Mouse (Mus musculus) neural tube, postnatal 0 days (tissue): ENCODE data around the gene Eloa. TPM values are rescaled to one million over a fixed set of nuclear protein-coding genes. Genes with fewer than 3 reads are reported as not detected.

Experiments
- polyA plus RNA-seq: library from polyadenylated mRNA; unstranded; fragments of >200 nt; fragmentation: Nextera tagmentation; extraction: Ambion mirVana; gene quantifications from 2 replicates; pipeline ENCODE4 v1.2.1, GENCODE M21; 2015

Gene Eloa
- 17.7 and 19.3 TPM in 2 replicates for polyA plus RNA-seq

DNA sequence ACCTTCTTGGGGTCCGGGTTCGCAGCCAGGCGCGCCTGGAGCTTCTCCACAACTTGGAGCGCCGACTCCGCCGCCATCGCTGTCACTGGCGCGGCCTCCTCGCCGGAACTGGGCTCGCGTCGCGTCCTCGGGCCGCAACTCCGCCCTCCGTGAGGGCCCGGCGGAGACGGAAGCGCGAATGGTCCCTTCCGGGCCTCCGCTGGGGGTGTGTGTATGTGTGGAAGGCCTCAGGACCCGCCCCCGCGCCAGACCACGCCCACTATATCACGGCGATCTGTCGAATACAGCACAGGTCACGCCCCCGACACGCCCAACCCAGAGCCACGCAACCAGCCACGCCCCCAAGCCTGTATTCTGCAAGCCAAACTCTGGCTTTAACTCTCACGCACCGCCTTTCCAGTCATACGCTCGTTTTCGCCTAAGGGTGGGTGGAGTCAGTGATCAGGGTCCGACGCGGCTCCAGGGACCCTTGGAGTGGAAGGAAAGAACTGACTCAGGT lies at the start of gene Eloa:
TSS of gene Eloa (minus strand) at position 215 of the 499 bp plus-strand sequence.

DNA sequence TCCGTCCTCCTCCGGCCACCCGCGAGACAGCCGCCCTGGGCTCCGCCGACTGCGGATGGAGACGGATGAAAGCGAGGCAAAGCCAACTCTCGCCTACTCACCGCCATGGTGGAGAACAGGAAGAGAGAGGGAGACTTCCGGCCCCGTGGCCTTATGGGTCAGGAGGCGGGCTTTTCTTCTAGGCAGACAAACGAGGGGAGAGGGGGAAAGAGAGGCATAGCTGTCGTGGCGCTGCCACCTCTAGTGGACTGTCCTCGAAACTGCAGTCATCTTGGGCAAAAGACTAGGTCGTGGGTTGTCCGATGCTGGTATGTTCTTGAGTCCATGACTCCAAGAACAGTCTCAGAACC lies 31.7 kb upstream of the Eloa start, which contains the start of gene Rpl11:
TSS of gene Rpl11 (minus strand) at position 182 of the 350 bp plus-strand sequence.

DNA sequence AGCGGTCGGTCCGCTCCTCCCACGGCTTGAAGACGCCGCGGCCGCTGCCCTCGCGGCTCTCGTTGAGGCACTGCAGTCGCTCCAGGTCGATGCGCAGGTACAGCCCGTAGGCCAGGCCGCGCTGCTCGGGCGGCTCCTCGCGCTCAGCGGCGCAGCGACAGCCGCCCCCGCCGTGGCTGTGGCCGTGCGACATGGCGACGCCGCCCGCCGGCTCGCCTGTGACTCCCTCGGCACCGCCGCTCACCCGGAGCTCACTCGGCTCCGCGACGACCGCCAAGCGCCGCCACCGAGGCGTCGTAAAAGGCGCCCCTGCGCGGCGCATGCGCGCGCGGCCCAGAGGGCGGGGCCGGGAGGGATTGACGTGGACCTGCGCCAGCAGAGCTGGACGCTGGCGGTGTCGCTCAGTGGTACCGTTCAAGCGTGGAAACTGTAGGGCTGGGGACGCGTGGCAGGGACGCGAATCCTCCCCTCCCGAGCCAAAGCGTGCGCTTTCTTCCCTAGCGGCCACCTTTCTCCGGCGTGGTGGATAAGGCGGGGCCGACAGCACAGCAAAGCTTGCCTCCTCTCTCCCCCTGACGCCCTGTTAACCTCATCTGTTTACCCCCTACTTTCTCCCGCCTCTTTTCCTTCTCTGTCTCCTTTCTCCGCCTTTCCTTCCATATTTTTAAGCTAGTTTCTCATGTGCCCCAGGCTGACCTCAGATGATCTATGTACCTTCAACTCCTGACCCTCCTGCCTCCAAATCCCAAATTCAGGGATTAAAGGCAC lies 34.4 kb downstream of the Eloa start, which contains the start of gene Pithd1:
TSS of gene Pithd1 (minus strand) at position 322 of the 768 bp plus-strand sequence.

DNA sequence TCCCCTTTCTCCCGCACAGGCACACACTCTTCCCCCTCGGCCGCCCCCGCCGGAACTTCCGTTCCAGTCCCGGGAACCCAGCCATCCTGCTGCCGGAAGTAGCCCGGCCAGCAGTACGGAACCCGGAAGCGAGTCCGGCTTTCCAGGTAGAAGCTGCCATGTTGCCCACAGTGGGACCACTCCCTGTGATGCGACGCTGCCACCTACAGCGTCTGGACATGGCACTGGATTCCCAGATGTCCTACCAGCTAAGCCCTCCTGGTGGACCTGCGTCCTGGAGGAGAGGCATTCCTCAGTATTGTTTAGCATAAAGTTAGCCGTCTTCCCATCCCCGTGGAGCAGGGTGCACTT lies 49.0 kb downstream of the Eloa start, which contains the start of gene Lypla2:
TSS of gene Lypla2 (minus strand) at position 71 of the 351 bp plus-strand sequence.

DNA sequence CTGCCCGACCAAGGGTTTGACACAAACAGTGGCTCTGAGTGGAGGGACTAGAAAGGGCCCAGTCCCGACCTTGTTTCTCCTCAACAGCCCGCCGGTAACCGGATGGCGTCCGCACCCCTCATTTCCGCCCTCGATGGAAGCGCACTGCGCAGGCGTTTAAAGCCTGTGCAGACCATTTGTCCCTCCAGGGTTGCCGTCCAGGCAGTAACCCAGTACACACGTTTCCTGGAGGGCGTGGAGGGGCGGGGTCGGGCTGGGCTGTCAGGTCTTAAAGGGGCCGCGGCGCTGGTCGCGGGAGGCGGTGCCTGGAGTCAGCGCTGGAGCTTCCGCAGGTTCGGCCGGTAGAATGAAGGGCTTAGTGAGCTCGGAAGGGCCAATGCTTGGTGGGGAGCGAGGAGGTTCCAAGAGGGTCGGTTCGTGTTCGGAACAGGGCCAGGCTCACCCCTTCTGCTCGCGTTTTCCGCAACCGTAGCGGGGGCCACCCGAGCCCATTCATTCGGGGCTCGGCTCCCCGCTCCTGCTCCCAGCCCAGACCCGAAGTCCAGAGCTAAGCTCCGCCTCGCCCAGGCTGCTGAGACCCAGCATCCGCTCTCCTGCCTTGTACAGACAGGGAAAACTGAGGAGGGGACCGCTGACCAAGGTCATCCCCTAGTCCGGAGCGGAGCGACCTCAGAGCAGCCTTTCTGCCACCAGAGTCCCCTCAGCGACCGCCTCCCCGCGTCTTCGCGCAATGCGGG lies 57.9 kb downstream of the Eloa start, which contains the start of gene Gale:
TSS of gene Gale (plus strand) at position 271 of the 737 bp plus-strand sequence.

Other genes with a start within 250 kb of the Eloa start
- 112 and 127 TPM in 2 replicates for gene Srsf10, start 166.0 kb downstream of the Eloa start, polyA plus RNA-seq
- gene Pnrc2, start 147.9 kb downstream of the Eloa start, polyA plus RNA-seq: 82.2 and 88.6 TPM in 2 replicates
- gene Cnr2, start 126.4 kb downstream of the Eloa start, polyA plus RNA-seq: 0.06 and 0.14 TPM in 2 replicates
- gene Fuca1, start 101.0 kb downstream of the Eloa start, polyA plus RNA-seq: 85.6 and 109 TPM in 2 replicates
- 66.4 and 74.3 TPM in 2 replicates for gene Hmgcl, start 75.3 kb downstream of the Eloa start, polyA plus RNA-seq
- 44.5 and 47.9 TPM in 2 replicates for gene Gale, start 58.0 kb downstream of the Eloa start, polyA plus RNA-seq
- 171 and 198 TPM in 2 replicates for gene Lypla2, start 49.1 kb downstream of the Eloa start, polyA plus RNA-seq
- 89.3 and 92.2 TPM in 2 replicates for gene Pithd1, start 34.5 kb downstream of the Eloa start, polyA plus RNA-seq
- gene Rpl11, start 31.7 kb upstream of the Eloa start, polyA plus RNA-seq: 275 and 299 TPM in 2 replicates
- gene Id3, start 121.7 kb upstream of the Eloa start, polyA plus RNA-seq: 271 and 312 TPM in 2 replicates
- gene E2f2, start 150.6 kb upstream of the Eloa start, polyA plus RNA-seq: 0.99 and 2.7 TPM in 2 replicates
- 4.9 and 5.4 TPM in 2 replicates for gene Asap3, start 184.6 kb upstream of the Eloa start, polyA plus RNA-seq
- gene Tcea3, start 226.0 kb upstream of the Eloa start, polyA plus RNA-seq: 1.9 and 3.7 TPM in 2 replicates